Mouse (Mus musculus) lung, embryonic 15.5 days (tissue): ENCODE measurements at regions not wholly inside any gene's neighbourhood (a gene's known extent, or its start where the extent isn't known, plus 50 kb on each side); places are given as distances from the start of the nearest gene placed in this dataset.
A peak's percentile ranks its signal among the peaks of the same experiment; 100 is the strongest.

Source experiments
- ATAC-seq: fragments of 200-750 bp; cut with Nextera tagmentation; 2 replicates; pipeline ENCODE4 v1.8.0; 2017; ENCODE audit warnings: moderate number of reproducible peaks, borderline replicate concordance; ENCODE audit not compliant: low FRiP score, low TSS enrichment; ENCODE audit errors: extremely low read depth
- H3K27ac ChIP-seq: fragments of 300-500 bp; sonication (generic); 2 replicates; pipeline ENCODE4 v1.5.1; 2015; ENCODE audit warnings: moderate library complexity, mild to moderate bottlenecking, inconsistent platforms
- H3K27me3 ChIP-seq: fragments of 300-500 bp; sonication (generic); 2 replicates; pipeline ENCODE4 v1.6.1; 2015; ENCODE audit warnings: inconsistent platforms
- H3K36me3 ChIP-seq: fragments of 300-500 bp; sonication (generic); 2 replicates; pipeline ENCODE4 v1.6.1; 2015; ENCODE audit warnings: inconsistent platforms
- H3K4me1 ChIP-seq: fragments of 300-500 bp; sonication (generic); 2 replicates; pipeline ENCODE4 v1.6.1; 2015; ENCODE audit warnings: inconsistent platforms
- H3K4me2 ChIP-seq: fragments of 300-500 bp; sonication (generic); 2 replicates; pipeline ENCODE4 v1.6.1; 2015; ENCODE audit warnings: inconsistent platforms, mild to moderate bottlenecking, moderate library complexity
- H3K4me3 ChIP-seq: fragments of 300-500 bp; sonication (generic); 2 replicates; pipeline ENCODE4 v1.5.1; 2015; ENCODE audit warnings: mild to moderate bottlenecking, inconsistent platforms
- H3K9ac ChIP-seq: fragments of 300-500 bp; sonication (generic); 2 replicates; pipeline ENCODE4 v1.6.1; 2015; ENCODE audit warnings: inconsistent platforms
- H3K9me3 ChIP-seq: fragments of 300-500 bp; sonication (generic); 2 replicates; pipeline ENCODE4 v1.6.1; 2016; ENCODE audit warnings: inconsistent platforms
- WGBS: fragments of 180-500 bp; shearing (Covaris S2); methylation state at CpG from one replicate; pipeline ENCODE4 v1.1.7; 2015; 5-methylcytosine and 5-hydroxymethylcytosine counted together

DNA sequence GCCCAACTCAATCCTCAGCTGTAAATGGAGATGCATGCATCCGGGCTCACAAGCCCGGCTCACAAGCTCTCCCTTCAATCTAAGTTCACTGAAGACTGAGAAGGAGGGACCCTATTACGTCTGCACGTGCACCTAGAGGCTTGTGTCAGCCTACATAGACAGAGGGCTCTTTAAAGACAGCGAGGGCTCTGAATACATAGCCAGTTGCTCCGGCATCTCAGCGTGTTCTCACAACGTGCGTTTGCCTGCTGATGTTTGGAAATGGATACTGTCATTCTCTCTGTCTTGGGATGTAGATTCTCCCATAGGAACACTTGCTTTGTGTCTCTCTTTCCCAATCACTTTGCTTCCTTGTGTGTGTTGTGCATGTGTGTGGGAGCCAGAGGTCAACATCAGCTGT, 83.8 kb downstream of the Sox9 start:
- H3K9me3 ChIP-seq = no peaks in the 10 kb centered on the region
- no peaks in the 10 kb centered on the region for H3K36me3 ChIP-seq
- H3K27me3 ChIP-seq = no peaks in the 10 kb centered on the region
- no peak for ATAC-seq
- 86% methylated on average over 9 of the region's 9 CpGs for WGBS
- no peak overlapping the region for H3K4me3 ChIP-seq
- no peak overlapping the region for H3K27ac ChIP-seq
- no peak overlapping the region for H3K4me2 ChIP-seq
- H3K9ac ChIP-seq = no peak overlapping the region
- peaks cover 3% of the 10 kb centered on the region; the same call in 1 of the 2 replicates for H3K4me1 ChIP-seq

DNA sequence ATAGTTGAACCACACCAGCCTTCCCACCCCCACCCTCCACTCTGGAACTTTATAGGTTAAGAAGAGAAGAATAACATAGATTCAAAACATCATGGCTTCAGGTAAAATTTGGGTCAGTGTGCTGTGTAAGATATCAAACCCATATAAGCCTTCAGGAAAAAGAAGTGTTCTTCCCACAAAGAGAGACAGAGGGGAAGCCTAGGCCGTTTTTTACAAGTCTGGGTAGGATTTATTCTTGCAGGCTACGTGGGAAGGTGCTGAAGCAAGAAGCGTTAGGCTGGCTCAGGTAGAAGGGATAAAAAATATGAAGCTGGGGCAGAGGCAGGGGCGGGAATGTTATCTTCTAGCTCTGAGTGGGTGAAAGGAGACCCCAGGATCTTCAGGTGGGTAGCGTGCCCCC, 87.5 kb downstream of the Sox9 start:
- Histone ChIP-seq H3K27me3 (no peaks in the 10 kb centered on the region), H3K36me3 (no peaks in the 10 kb centered on the region), H3K27ac (no peak overlapping the region), H3K9ac (no peak overlapping the region), H3K4me1 (peaks cover 10% of the 10 kb centered on the region; the same call in 1 of the 2 replicates), H3K4me3 (no peak overlapping the region), H3K4me2 (no peak overlapping the region), H3K9me3 (no peaks in the 10 kb centered on the region)
- whole genome bisulfite sequencing = 47% methylated on average over 5 of the region's 5 CpGs
- no peak for ATAC-seq

DNA sequence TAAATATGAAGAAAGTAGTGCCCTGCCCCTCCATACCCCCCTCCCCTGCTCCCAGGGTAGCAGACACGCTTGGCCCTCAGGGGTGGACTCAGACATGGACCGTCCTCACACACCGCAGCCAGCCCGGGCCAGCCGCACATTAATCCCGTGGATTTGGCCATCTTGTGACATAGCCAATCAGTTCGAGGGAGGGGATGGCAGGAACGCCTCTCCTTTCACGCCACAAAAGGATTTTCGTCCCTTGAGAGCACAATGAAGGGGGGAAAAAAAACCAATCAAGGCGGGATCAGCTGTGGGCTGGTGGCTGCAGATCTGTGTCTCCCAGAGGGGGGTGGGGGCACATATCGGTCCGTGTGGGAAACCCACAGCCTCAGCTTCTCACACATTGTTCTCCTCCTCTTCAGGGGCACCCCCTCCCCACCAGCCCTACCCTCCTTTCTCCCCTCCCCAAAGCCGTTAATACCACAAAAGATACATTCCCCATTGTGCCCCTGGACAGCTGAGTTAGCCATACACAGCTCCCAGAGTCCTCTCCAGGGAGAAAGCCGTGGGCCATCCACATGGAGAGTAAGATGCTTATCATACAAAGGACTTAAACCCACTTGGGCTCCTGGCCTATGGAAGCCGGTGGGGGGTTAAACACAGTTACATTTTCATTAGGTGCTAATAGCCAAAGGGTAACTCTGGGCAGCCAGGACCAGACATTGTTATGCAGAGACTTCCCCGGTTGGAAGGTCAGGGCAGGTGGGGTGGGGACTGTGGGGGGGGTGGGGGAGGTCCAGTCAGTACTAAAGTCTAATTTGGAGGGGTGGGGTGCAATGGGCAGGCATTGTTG, 88.4 kb downstream of the Sox9 start:
- Histone ChIP-seq H3K9ac (no peak overlapping the region), H3K4me3 (peak overlapping the region; percentile 7; the same call in 1 of the 2 replicates), H3K27ac (no peak overlapping the region), H3K27me3 (no peaks in the 10 kb centered on the region), H3K36me3 (no peaks in the 10 kb centered on the region), H3K4me1 (peaks cover 10% of the 10 kb centered on the region; the same call in 1 of the 2 replicates), H3K9me3 (no peaks in the 10 kb centered on the region), H3K4me2 (peak overlapping the region; percentile 30)
- 11% methylated on average over 17 of the region's 17 CpGs for WGBS
- peak; percentile 65; the same call in 1 of the 2 replicates for ATAC-seq

DNA sequence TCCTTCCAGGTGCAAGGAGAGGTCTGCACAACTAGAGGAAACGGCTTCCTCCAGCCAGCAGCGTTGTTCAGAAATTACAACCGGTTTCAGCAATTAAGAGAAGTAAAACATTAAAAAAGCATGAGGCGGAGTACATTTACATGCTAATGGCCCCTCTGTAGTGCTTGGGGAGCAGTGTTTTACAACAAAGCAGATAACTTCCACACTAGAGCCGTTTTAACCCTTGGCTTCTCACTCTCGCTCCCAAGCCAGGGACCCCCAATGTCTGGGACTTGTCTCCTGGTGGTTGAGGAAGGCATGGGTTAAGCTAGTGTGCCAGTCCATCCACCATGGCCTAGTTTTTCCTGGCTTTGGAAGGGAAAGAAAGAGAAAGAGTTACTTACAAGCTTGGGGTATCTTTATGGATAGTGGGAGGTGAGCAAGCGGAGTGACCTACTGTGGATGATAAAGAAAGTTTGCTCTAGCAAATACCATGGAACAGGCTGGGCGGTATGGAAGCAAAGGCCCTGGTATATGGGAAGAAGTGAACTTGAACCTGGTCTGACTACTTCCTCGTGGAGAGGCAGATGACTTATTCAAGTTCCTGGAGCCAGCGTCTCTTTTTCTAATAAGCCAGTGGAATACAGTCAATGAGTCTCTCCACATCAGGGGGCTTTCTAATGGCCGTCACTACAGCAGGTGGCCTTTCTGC, 90.8 kb downstream of the Sox9 start:
- Histone ChIP-seq H3K9me3 (no peaks in the 10 kb centered on the region), H3K4me1 (peaks cover 10% of the 10 kb centered on the region; the same call in 1 of the 2 replicates), H3K4me3 (no peak overlapping the region), H3K27ac (no peak overlapping the region), H3K27me3 (no peaks in the 10 kb centered on the region), H3K4me2 (no peak overlapping the region), H3K9ac (no peak overlapping the region), H3K36me3 (no peaks in the 10 kb centered on the region)
- WGBS = 64% methylated on average over 11 of the region's 11 CpGs
- ATAC-seq = no peak

DNA sequence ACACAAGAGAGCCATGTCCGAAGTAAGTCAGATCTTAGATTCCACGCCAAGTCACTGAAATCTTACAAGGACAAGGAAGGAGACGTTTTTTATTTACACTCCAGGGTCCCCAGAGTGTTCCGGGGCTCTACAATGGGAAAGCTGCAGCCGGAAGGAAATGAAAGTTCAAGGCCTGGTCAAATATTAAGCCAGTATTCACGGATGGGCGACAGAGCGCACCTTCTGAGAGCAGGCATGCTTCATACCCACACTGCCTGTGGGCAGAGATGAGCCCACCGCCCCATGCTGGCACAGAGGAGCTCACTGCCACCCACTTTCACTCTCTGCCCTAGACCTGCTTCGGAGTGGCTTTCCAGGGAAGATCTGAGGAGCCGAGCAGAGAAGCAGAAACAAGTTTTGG, 92.2 kb downstream of the Sox9 start:
- no peaks in the 10 kb centered on the region for H3K9me3 ChIP-seq
- H3K27ac ChIP-seq = no peak overlapping the region
- no peak overlapping the region for H3K4me2 ChIP-seq
- no peaks in the 10 kb centered on the region for H3K27me3 ChIP-seq
- no peak overlapping the region for H3K4me3 ChIP-seq
- WGBS = 52% methylated on average over 11 of the region's 11 CpGs
- no peaks in the 10 kb centered on the region for H3K36me3 ChIP-seq
- ATAC-seq = no peak
- H3K9ac ChIP-seq = no peak overlapping the region
- peaks cover 10% of the 10 kb centered on the region; the same call in 1 of the 2 replicates for H3K4me1 ChIP-seq

DNA sequence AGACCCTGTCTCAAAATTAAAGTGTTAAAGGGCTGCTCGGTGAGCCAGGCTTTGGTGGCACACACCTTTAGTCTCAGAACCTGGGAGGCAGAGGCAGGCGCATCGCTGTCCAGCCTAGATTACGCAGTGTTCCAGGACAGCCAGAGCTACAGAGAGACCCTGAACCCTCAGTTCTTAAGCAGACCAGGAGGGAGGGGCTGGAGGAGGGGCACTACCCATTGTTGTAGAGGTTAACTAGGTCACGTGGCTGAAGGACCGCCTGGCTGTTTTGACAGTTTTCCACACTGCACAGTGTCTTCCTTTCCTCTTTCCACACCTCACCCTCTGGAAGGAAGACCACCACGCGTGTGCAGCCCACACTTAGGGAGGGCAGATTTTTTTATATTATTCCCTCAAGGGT, 94.2 kb downstream of the Sox9 start:
- Histone ChIP-seq H3K4me2 (no peak overlapping the region), H3K4me3 (no peak overlapping the region), H3K9ac (no peak overlapping the region), H3K27me3 (no peaks in the 10 kb centered on the region), H3K36me3 (no peaks in the 10 kb centered on the region), H3K4me1 (peaks cover 7% of the 10 kb centered on the region; the same call in 1 of the 2 replicates), H3K9me3 (no peaks in the 10 kb centered on the region), H3K27ac (no peak overlapping the region)
- no peak for ATAC-seq
- WGBS = 60% methylated on average over 8 of the region's 8 CpGs

DNA sequence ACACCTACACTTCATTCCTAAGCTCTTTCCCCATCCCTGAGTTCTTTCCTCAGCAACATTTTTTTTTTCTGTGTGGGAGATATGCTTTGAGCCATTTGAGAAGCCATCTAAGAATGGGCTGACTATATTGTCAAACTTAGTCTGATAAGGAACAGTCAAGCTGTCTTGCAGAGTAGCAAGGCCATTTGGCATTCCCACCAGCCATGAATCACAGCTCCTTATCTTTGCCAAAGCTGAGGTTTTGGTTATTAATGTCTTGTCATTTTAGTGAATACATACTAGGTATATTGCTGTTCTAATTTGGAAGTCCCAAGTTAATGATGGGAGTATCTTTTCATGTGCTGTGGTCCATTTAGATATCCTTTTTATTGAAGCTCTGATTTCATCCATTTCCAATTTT, 96.4 kb downstream of the Sox9 start:
- no peak overlapping the region for H3K27ac ChIP-seq
- no peak overlapping the region for H3K4me2 ChIP-seq
- H3K27me3 ChIP-seq = no peaks in the 10 kb centered on the region
- H3K36me3 ChIP-seq = no peaks in the 10 kb centered on the region
- H3K9ac ChIP-seq = no peak overlapping the region
- peaks cover 7% of the 10 kb centered on the region; the same call in 1 of the 2 replicates for H3K4me1 ChIP-seq
- no peak for ATAC-seq
- H3K9me3 ChIP-seq = no peaks in the 10 kb centered on the region
- H3K4me3 ChIP-seq = no peak overlapping the region

DNA sequence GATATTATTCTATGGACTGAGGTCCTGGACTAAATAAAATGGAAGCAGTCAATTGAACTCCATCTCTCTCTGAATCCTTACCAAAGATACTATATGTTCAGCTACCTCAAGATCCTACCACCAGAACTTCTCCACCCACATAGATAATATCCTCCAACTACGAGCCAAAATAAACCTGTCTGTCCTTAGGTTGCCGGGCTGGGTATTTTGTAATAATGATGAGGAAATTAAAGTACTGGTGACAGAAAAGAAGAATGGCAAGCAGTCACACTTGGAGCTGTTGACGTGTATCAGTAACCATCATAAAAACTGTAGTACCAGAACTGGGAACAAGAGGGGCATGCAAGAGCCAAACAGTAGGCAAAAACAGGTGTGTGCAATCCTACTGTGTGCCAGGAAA, 98.7 kb downstream of the Sox9 start:
- Histone ChIP-seq H3K27me3 (no peaks in the 10 kb centered on the region), H3K9me3 (no peaks in the 10 kb centered on the region), H3K4me2 (no peak overlapping the region), H3K4me3 (no peak overlapping the region), H3K36me3 (no peaks in the 10 kb centered on the region), H3K9ac (no peak overlapping the region), H3K4me1 (no peaks in the 10 kb centered on the region), H3K27ac (no peak overlapping the region)
- 87% methylated on average over 3 of the region's 3 CpGs for WGBS
- ATAC-seq = no peak

DNA sequence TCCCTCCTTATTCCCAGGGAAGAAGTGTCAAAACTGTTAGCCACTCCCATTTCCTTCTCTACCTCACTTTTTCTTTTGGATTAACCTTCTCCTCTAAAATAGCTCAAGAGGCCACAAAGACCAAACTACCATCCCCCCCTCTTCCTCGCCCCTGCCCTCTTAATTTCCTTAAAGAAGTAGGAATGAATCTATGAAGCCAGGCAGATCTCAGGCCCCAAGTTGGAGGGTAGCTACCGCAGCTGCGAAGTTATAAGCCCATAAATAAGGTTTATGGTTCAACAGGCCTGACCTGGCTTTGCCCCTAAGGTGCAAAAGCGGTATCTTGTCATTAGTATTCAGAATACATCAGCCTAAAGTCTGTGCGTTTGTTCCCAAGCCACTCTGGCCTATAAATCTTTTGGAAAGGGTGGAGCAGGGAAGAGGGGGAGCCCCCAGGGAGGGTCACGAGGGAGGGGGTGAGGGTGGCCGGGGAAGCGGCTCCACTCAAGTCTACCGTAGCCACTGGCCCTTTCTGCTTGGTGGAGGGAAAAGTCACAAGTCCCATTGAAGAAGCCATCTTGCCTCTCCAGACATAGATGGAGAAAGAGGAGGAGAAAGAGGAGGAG, 103.4 kb downstream of the Sox9 start:
- Histone ChIP-seq H3K36me3 (no peaks in the 10 kb centered on the region), H3K4me1 (no peaks in the 10 kb centered on the region), H3K9me3 (no peaks in the 10 kb centered on the region), H3K4me3 (no peak overlapping the region), H3K9ac (no peak overlapping the region), H3K4me2 (no peak overlapping the region), H3K27me3 (no peaks in the 10 kb centered on the region), H3K27ac (no peak overlapping the region)
- no peak for ATAC-seq
- WGBS = 47% methylated on average over 9 of the region's 9 CpGs

DNA sequence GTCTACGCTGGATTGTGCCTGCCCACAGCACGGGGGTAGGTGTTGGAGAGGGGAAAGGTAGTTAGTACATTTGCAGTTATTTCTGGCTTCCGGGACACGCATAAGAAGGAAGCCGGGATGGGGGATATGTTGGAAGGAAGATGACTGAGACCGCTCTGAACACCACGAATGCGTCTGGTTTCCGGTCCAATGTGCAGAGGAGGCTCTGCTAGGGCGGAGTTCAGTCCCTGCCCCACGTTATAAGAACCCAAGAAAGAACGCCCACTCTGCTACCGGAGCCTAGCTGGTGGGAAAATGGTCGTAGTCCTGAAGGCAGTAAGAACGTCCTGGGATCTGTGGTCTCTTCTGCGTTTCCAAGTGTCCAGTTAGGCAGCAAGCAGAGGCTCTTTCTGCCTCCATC, 104.1 kb downstream of the Sox9 start:
- Histone ChIP-seq H3K9ac (no peak overlapping the region), H3K4me3 (no peak overlapping the region), H3K27me3 (no peaks in the 10 kb centered on the region), H3K9me3 (no peaks in the 10 kb centered on the region), H3K36me3 (no peaks in the 10 kb centered on the region), H3K4me2 (no peak overlapping the region), H3K27ac (no peak overlapping the region), H3K4me1 (no peaks in the 10 kb centered on the region)
- WGBS = 81% methylated on average over 16 of the region's 16 CpGs
- ATAC-seq = no peak

DNA sequence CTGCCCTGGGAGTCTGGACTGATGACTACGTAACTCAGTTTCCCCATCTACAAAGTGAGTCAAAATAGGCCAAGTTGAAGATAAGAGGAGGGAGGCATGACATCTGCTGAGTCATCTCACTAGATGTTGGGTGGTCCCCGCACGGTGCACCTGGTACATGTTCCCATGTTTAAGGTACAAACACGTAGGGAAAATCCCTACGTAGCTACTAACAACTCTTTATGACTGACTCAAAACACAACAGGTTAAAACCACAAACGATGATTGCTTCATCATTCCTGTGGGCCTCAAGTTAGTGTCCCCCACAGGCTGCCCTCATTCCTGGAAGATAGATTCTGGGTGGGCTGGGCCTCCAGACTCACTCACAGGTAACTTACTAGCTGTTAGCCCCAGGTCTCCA, 107.7 kb downstream of the Sox9 start:
- H3K4me1 ChIP-seq = no peaks in the 10 kb centered on the region
- H3K9me3 ChIP-seq = no peaks in the 10 kb centered on the region
- no peaks in the 10 kb centered on the region for H3K27me3 ChIP-seq
- H3K9ac ChIP-seq = no peak overlapping the region
- H3K4me2 ChIP-seq = no peak overlapping the region
- no peak overlapping the region for H3K27ac ChIP-seq
- ATAC-seq = no peak
- no peak overlapping the region for H3K4me3 ChIP-seq
- H3K36me3 ChIP-seq = no peaks in the 10 kb centered on the region
- 90% methylated on average over 6 of the region's 6 CpGs for WGBS

DNA sequence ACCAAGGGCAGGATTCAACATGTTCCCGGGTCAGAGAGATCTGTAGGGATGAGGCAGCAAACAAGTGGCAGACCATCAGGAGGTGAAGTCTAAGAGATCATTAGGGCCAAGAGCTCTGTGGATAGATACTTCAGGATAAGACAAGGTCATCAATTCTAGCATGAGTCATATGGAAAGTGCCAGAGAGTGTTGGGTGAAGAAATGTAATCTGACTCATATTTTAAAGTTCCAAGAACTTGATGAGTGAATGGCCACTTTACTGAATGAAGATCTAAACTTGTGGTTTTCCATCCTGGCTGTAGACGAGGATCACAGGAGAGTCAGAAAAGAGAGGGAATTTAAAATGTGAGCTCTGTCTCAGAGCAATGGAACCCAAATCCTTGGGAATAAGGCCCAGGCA, 115.6 kb downstream of the Sox9 start:
- no peaks in the 10 kb centered on the region for H3K4me1 ChIP-seq
- 79% methylated on average over 2 of the region's 2 CpGs for WGBS
- no peak overlapping the region for H3K27ac ChIP-seq
- H3K4me3 ChIP-seq = no peak overlapping the region
- no peak overlapping the region for H3K9ac ChIP-seq
- H3K27me3 ChIP-seq = no peaks in the 10 kb centered on the region
- no peaks in the 10 kb centered on the region for H3K9me3 ChIP-seq
- H3K4me2 ChIP-seq = no peak overlapping the region
- no peaks in the 10 kb centered on the region for H3K36me3 ChIP-seq
- ATAC-seq = no peak
